ENCODE assay signal across 11 mouse cellular contexts in genomic region chr15:80572291-80572690, GRCm38 (mm10). TPM values are rescaled to one million over a fixed set of nuclear protein-coding genes. Genes with fewer than 3 reads are reported as not detected.
DNase-seq lines count a peak whose midpoint lies in the region; ATAC-seq and TF ChIP-seq lines count a peak whose summit lies in the region.
"Had no signal": no experiment of that assay in that cellular context is flagged by ENCODE, and none has a peak within 500 bp of the region (broad histone marks: within the 10 kb centered on the region; RNA-seq: fewer than 3 reads in every experiment).

TSS of gene Grap2 (plus strand) at chr15:80572594.

- peaks cover 35% of the 10 kb centered on the region for H3K27me3 ChIP-seq in liver, embryonic 11.5 days (replicated peaks; ENCODE audit: control insufficient read depth, insufficient read depth, low read length)
- no peaks in the 10 kb centered on the region for H3K27me3 ChIP-seq in stomach, postnatal 0 days (ENCODE audit: control insufficient read depth, insufficient read depth, low read length)

- TF ChIP-seq CTCF in olfactory bulb, adult 2 months (IDR thresholded peaks at IDR 0.05; ENCODE audit: insufficient read depth, low read depth, low read length) = no peak
- TF ChIP-seq CTCF in stomach, postnatal 0 days (IDR thresholded peaks at IDR 0.05; ENCODE audit: low read depth) = no peak

- H3K4me1 ChIP-seq in liver, embryonic 11.5 days (replicated peaks; ENCODE audit: control insufficient read depth, insufficient read depth, low read length) = no peaks in the 10 kb centered on the region
- H3K4me1 ChIP-seq in olfactory bulb, adult 2 months (ENCODE audit: control insufficient read depth, insufficient read depth, low read length) = peaks cover 10% of the 10 kb centered on the region
- H3K4me1 ChIP-seq in stomach, postnatal 0 days (replicated peaks; ENCODE audit: control insufficient read depth, insufficient read depth) = no peaks in the 10 kb centered on the region
- H3K4me1 ChIP-seq: embryonic facial prominence, embryonic 12.5 days had no signal

- no peak for TF ChIP-seq POLR2A in olfactory bulb, adult 2 months (IDR thresholded peaks at IDR 0.05; ENCODE audit: insufficient read depth, low read depth, low read length)

- peak; percentile 75 to 78 for DNase-seq in B cell, adult 2 months
- peak; percentile 80 for DNase-seq in ZHBTc4 (ENCODE audit: low read depth, low spot score)
- DNase-seq in liver, embryonic 11.5 days (ENCODE audit: low spot score) = no peak
- DNase-seq in cerebellum, adult 11-12 months = no peak
- DNase-seq in retina, embryonic 14.5 days (ENCODE audit: low spot score) = no peak
- DNase-seq in stomach, postnatal 0 days (ENCODE audit: low spot score) = no peak
- no peak for DNase-seq in cerebellum, postnatal 14 days

- no peak within 1 kb of the TSS for H3K27ac ChIP-seq in liver, embryonic 11.5 days (ENCODE audit: low read depth, low read length)
- H3K27ac ChIP-seq in olfactory bulb, adult 2 months (ENCODE audit: insufficient read depth, low read depth, low read length) = no peak within 1 kb of the TSS
- no peak within 1 kb of the TSS for H3K27ac ChIP-seq in stomach, postnatal 0 days (replicated peaks)
- H3K27ac ChIP-seq: embryonic facial prominence, embryonic 12.5 days; hindbrain, embryonic 13.5 days; limb, embryonic 13.5 days had no signal

- no peak for ATAC-seq in liver, embryonic 11.5 days (replicated peaks; ENCODE audit: low FRiP score)
- no peak for ATAC-seq in stomach, postnatal 0 days (ENCODE audit: low FRiP score, low TSS enrichment)

- H3K9me3 ChIP-seq in liver, embryonic 11.5 days (ENCODE audit: control insufficient read depth, low read length) = no peaks in the 10 kb centered on the region
- no peaks in the 10 kb centered on the region for H3K9me3 ChIP-seq in stomach, postnatal 0 days (ENCODE audit: control insufficient read depth, low read length)
- H3K9me3 ChIP-seq: embryonic facial prominence, embryonic 12.5 days; hindbrain, embryonic 13.5 days; limb, embryonic 13.5 days had no signal

- 23% methylated on average over 12 of the region's 12 CpGs for WGBS in liver, embryonic 11.5 days
- WGBS in olfactory bulb, adult 2 months = 79% methylated on average over 12 of the region's 12 CpGs
- 57% methylated on average over 12 of the region's 12 CpGs for WGBS in stomach, postnatal 0 days

- peak within 1 kb of the TSS; percentile 49 for H3K4me2 ChIP-seq in liver, embryonic 11.5 days
- H3K4me2 ChIP-seq in stomach, postnatal 0 days (replicated peaks; ENCODE audit: low read depth) = no peak within 1 kb of the TSS
- H3K4me2 ChIP-seq: embryonic facial prominence, embryonic 12.5 days; hindbrain, embryonic 13.5 days; limb, embryonic 13.5 days had no signal

- no peaks in the 10 kb centered on the region for H3K36me3 ChIP-seq in liver, embryonic 11.5 days (ENCODE audit: control insufficient read depth, insufficient read depth, low read length)
- H3K36me3 ChIP-seq in stomach, postnatal 0 days (ENCODE audit: control insufficient read depth, insufficient read depth, low read length) = no peaks in the 10 kb centered on the region
- H3K36me3 ChIP-seq: embryonic facial prominence, embryonic 12.5 days; hindbrain, embryonic 13.5 days; limb, embryonic 13.5 days had no signal

- TF ChIP-seq EP300 in stomach, postnatal 0 days (optimal IDR thresholded peaks at IDR 0.05) = no peak

- H3K4me3 ChIP-seq in liver, embryonic 11.5 days (ENCODE audit: low read depth, low read length) = no peak within 1 kb of the TSS
- H3K4me3 ChIP-seq in olfactory bulb, adult 2 months (ENCODE audit: insufficient read depth, low read depth, low read length) = no peak within 1 kb of the TSS
- H3K4me3 ChIP-seq in stomach, postnatal 0 days (ENCODE audit: low read depth, low read length) = no peak within 1 kb of the TSS
- H3K4me3 ChIP-seq: embryonic facial prominence, embryonic 12.5 days; hindbrain, embryonic 13.5 days; limb, embryonic 13.5 days had no signal

- H3K9ac ChIP-seq in liver, embryonic 11.5 days (ENCODE audit: low read depth, low read length) = no peak within 1 kb of the TSS
- no peak within 1 kb of the TSS for H3K9ac ChIP-seq in stomach, postnatal 0 days (ENCODE audit: low read length)
- H3K9ac ChIP-seq: embryonic facial prominence, embryonic 12.5 days; hindbrain, embryonic 13.5 days; limb, embryonic 13.5 days had no signal

RNA-seq across cellular contexts. Expression of gene Grap2, which starts in this region (rescaled TPM):
- polyA plus RNA-seq in liver, embryonic 11.5 days (2014; fragmentation: Nextera tagmentation; extraction: Ambion mirVana) = 15.7 and 19.1 TPM in 2 replicates
- polyA plus RNA-seq in olfactory bulb, adult 2 months (2012; ENCODE audit: insufficient read depth, insufficient read length, low replicate concordance, missing spikeins) = not detected in 2 replicates
- 0.15 and 0.22 TPM in 2 replicates for polyA plus RNA-seq in stomach, postnatal 0 days (2015; fragmentation: Nextera tagmentation; extraction: Ambion mirVana)

Comparison
In these comparisons a context has a peak if more than half of its experiments do, and no peak if none do; other contexts are left out.
1. RNA of gene Grap2 (polyA plus RNA-seq): not detected in olfactory bulb, adult 2 months and 15.7 to 19.1 TPM in liver, embryonic 11.5 days; 0.15 to 0.22 TPM in stomach, postnatal 0 days; every median in the first group is over 10 times any median in the second.
2. DNase-seq: peak in B cell, adult 2 months (2 of 2) and ZHBTc4 (single experiment); none in liver, embryonic 11.5 days (single experiment), cerebellum, adult 11-12 months (single experiment), retina, embryonic 14.5 days (single experiment), stomach, postnatal 0 days (single experiment) and cerebellum, postnatal 14 days (0 of 2).